Mouse (Mus musculus) kidney, postnatal 0 days (tissue): ENCODE data around the gene Lmx1a. TPM values are rescaled to one million over a fixed set of nuclear protein-coding genes. Genes with fewer than 3 reads are reported as not detected.

Source experiments
- ATAC-seq: fragments of 200-750 bp; cut with Nextera tagmentation; replicated peaks from 2 replicates; pipeline ENCODE4 v1.8.0; 2017; ENCODE audit warnings: low read depth, moderate number of reproducible peaks, moderate TSS enrichment, moderate library complexity; ENCODE audit not compliant: low FRiP score
- DNase-seq: peaks from one replicate; pipeline ENCODE4 v3.0.0-alpha.2; 2016; ENCODE audit warnings: low spot score
- H3K27ac ChIP-seq: fragments of 300-500 bp; sonication (generic); 2 replicates; pipeline ENCODE4 v1.5.1; 2014; ENCODE audit warnings: mild to moderate bottlenecking
- H3K27me3 ChIP-seq: fragments of 300-500 bp; sonication (generic); 2 replicates; pipeline ENCODE4 v1.6.1; 2014; ENCODE audit warnings: low read length, mixed read lengths; ENCODE audit not compliant: insufficient read depth
- H3K36me3 ChIP-seq: fragments of 300-500 bp; sonication (generic); 2 replicates; pipeline ENCODE4 v1.6.1; 2014; ENCODE audit warnings: low read length, mixed read lengths; ENCODE audit not compliant: insufficient read depth
- H3K4me1 ChIP-seq: fragments of 300-500 bp; sonication (generic); replicated peaks from 2 replicates; pipeline ENCODE4 v1.6.1; 2014; ENCODE audit warnings: antibody characterized with exemption, low read length, mixed read lengths; ENCODE audit not compliant: insufficient read depth
- H3K4me2 ChIP-seq: fragments of 300-500 bp; sonication (generic); 2 replicates; pipeline ENCODE4 v1.6.1; 2014; ENCODE audit warnings: mild to moderate bottlenecking, low read length, moderate library complexity, mixed read lengths
- H3K4me3 ChIP-seq: fragments of 300-500 bp; sonication (generic); replicated peaks from 2 replicates; pipeline ENCODE4 v1.5.1; 2014; ENCODE audit warnings: low read depth, low read length
- H3K9ac ChIP-seq: fragments of 300-500 bp; sonication (generic); 2 replicates; pipeline ENCODE4 v1.6.1; 2014; ENCODE audit warnings: low read depth, low read length
- H3K9me3 ChIP-seq: fragments of 300-500 bp; sonication (generic); replicated peaks from 2 replicates; pipeline ENCODE4 v1.6.1; 2016; ENCODE audit warnings: low read length, inconsistent platforms, mixed read lengths
- CTCF ChIP-seq: IDR thresholded peaks from 2 replicates; pipeline ENCODE4 v1.5.1; 2016; ENCODE audit warnings: antibody characterized with exemption, low read depth, mild to moderate bottlenecking, moderate library complexity
- WGBS: fragments of 180-500 bp; shearing (Covaris S2); extraction: QIAGEN DNeasy Blood & Tissue Kit; methylation state at CpG from one replicate; pipeline ENCODE4 v1.1.7; 2014; 5-methylcytosine and 5-hydroxymethylcytosine counted together
- polyA plus RNA-seq: library from polyadenylated mRNA; unstranded; fragments of >200 nt; fragmentation: Nextera tagmentation; extraction: Ambion mirVana; gene quantifications from 2 replicates; pipeline ENCODE4 v1.2.1, GENCODE M21; 2015

Lmx1a gene
- polyA plus RNA-seq, 1 experiment from 2014 or later = 0.04 TPM

GRCm38 (mm10) chr1:167788684-167789413, 99.8 kb downstream of the Lmx1a start:
- WGBS = 22% methylated on average over 12 of the region's 12 CpGs
- no peak for ATAC-seq
- DNase-seq = peak; percentile 51

GRCm38 (mm10) chr1:167789448-167789847, 100.4 kb downstream of the Lmx1a start:
- Histone ChIP-seq H3K36me3 (no peaks in the 10 kb centered on the region), H3K4me2 (no peak overlapping the region), H3K27me3 (peaks cover 4% of the 10 kb centered on the region; the same call in 1 of the 2 replicates), H3K9ac (no peak overlapping the region), H3K27ac (no peak overlapping the region), H3K9me3 (no peaks in the 10 kb centered on the region), H3K4me1 (no peaks in the 10 kb centered on the region), H3K4me3 (no peak overlapping the region)
- DNase-seq (no peak), ATAC-seq (no peak)
- 53% methylated on average over 8 of the region's 8 CpGs for WGBS
- TF ChIP-seq CTCF = no peak

More at GRCm38 (mm10) chr1:167788684-167789413, 99.8 kb downstream of the Lmx1a start:
- Histone ChIP-seq H3K4me2 (0 out of 2 replicates have a peak overlapping the region, but pooled peaks have one; percentile 18), H3K27me3 (peaks cover 4% of the 10 kb centered on the region; the same call in 1 of the 2 replicates), H3K9ac (no peak overlapping the region), H3K9me3 (no peaks in the 10 kb centered on the region), H3K4me3 (no peak overlapping the region), H3K4me1 (no peaks in the 10 kb centered on the region), H3K36me3 (no peaks in the 10 kb centered on the region), H3K27ac (no peak overlapping the region)
- TF ChIP-seq CTCF = no peak

GRCm38 (mm10) chr1:167790688-167791087, 101.7 kb downstream of the Lmx1a start:
- Histone ChIP-seq H3K36me3 (no peaks in the 10 kb centered on the region), H3K27me3 (peaks cover 4% of the 10 kb centered on the region; the same call in 1 of the 2 replicates), H3K4me1 (no peaks in the 10 kb centered on the region), H3K4me2 (no peak overlapping the region), H3K4me3 (no peak overlapping the region), H3K9me3 (no peaks in the 10 kb centered on the region), H3K9ac (no peak overlapping the region), H3K27ac (no peak overlapping the region)
- TF ChIP-seq CTCF = no peak
- ATAC-seq = no peak
- no peak for DNase-seq
- WGBS = 74% methylated on average over 3 of the region's 3 CpGs

- H3K36me3 ChIP-seq = no peaks in the 10 kb centered on the region
- WGBS = 68% methylated on average over 11 of the region's 11 CpGs
- H3K27me3 ChIP-seq = peaks cover 4% of the 10 kb centered on the region; the same call in 1 of the 2 replicates
- no peak for DNase-seq
- no peak for ATAC-seq
- no peak overlapping the region for H3K4me3 ChIP-seq
- H3K9ac ChIP-seq = no peak overlapping the region
- no peak overlapping the region for H3K27ac ChIP-seq
- no peaks in the 10 kb centered on the region for H3K9me3 ChIP-seq
- no peaks in the 10 kb centered on the region for H3K4me1 ChIP-seq
- H3K4me2 ChIP-seq = no peak overlapping the region
- TF ChIP-seq CTCF = no peak
Observed at GRCm38 (mm10) chr1:167791221-167791620, 102.2 kb downstream of the Lmx1a start.

GRCm38 (mm10) chr1:167801923-167802322, 112.9 kb downstream of the Lmx1a start:
- Histone ChIP-seq H3K9me3 (no peaks in the 10 kb centered on the region), H3K4me1 (no peaks in the 10 kb centered on the region; the same call in 1 of the 2 replicates), H3K4me2 (no peak overlapping the region), H3K4me3 (no peak overlapping the region), H3K27me3 (peaks cover 15% of the 10 kb centered on the region), H3K27ac (no peak overlapping the region), H3K9ac (no peak overlapping the region), H3K36me3 (no peaks in the 10 kb centered on the region)
- WGBS = 35% methylated on average over 4 of the region's 4 CpGs
- no peak for TF ChIP-seq CTCF
- no peak for DNase-seq
- no peak for ATAC-seq

GRCm38 (mm10) chr1:167802510-167803271, 113.7 kb downstream of the Lmx1a start:
- no peak overlapping the region for H3K27ac ChIP-seq
- H3K9me3 ChIP-seq = no peaks in the 10 kb centered on the region
- H3K4me3 ChIP-seq = peak overlapping the region; percentile 41
- H3K4me2 ChIP-seq = peak overlapping the region; percentile 93
- no peak overlapping the region for H3K9ac ChIP-seq
- H3K4me1 ChIP-seq = no peaks in the 10 kb centered on the region; the same call in 1 of the 2 replicates
- 1% methylated on average over 57 of the region's 59 CpGs for WGBS
- DNase-seq = peak; percentile 31
- H3K27me3 ChIP-seq = peaks cover 19% of the 10 kb centered on the region
- no peak for TF ChIP-seq CTCF
- ATAC-seq = peak; percentile 61; the same call in 1 of the 2 replicates
- no peaks in the 10 kb centered on the region for H3K36me3 ChIP-seq
